Mouse (Mus musculus) frontal cortex, postnatal 10 days (tissue): ENCODE measurements at regions not wholly inside any gene's neighbourhood (a gene's known extent, or its start where the extent isn't known, plus 50 kb on each side); places are given as distances from the start of the nearest gene placed in this dataset.

Experiments
- DNase-seq, 2 experiments: peaks; one replicate each; pipeline ENCODE4 v3.0.0; 2022; ENCODE audit warnings: low spot score in 2 of 2, mixed read lengths in 1 of 2

DNA sequence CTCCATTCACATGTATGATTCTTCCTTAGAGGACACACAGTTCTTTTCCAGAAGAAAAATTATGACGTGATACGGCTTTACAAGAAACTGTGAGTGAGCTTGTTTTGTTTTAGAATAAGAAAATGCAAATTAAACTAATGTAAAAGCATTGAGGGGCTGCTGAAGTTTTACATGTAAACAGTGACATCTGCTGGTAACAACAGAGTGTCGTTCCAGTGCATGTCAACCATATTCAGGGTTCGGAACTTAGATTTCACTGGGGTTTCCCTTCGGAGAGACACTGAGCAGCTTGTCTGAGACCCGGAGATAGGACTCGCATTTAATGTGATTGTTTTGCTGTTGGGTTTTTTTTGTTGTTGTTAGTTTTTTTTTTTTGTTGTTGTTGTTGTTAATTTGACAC, 148.4 kb upstream of the Ube3a start:
- peak in 1 of 2 experiments; percentile 8 for DNase-seq
